Mouse (Mus musculus) hindbrain, embryonic 14.5 days (tissue): ENCODE data around the gene Sash1. TPM values are rescaled to one million over a fixed set of nuclear protein-coding genes. Genes with fewer than 3 reads are reported as not detected.
"Not testable (repeated sequence)": the region's sequence is repeated elsewhere in the genome, so short reads cannot be mapped to it uniquely, and the experiment has no call there.

Experiments
- ATAC-seq: fragments of 200-750 bp; cut with Nextera tagmentation; 2 replicates; pipeline ENCODE4 v1.8.0; 2017; ENCODE audit warnings: moderate number of reproducible peaks, mild to moderate bottlenecking, moderate TSS enrichment, moderate library complexity; ENCODE audit not compliant: low FRiP score
- DNase-seq: peaks from one replicate; pipeline ENCODE4 v3.0.0-alpha.2; 2015; ENCODE audit warnings: low spot score
- H3K27ac ChIP-seq: fragments of 300-500 bp; sonication (generic); 2 replicates; pipeline ENCODE4 v1.5.1; 2014; ENCODE audit warnings: mild to moderate bottlenecking, moderate library complexity
- H3K27me3 ChIP-seq: fragments of 300-500 bp; sonication (generic); 2 replicates; pipeline ENCODE4 v1.6.1; 2014; ENCODE audit warnings: mild to moderate bottlenecking, low read length, mixed read lengths; ENCODE audit not compliant: control insufficient read depth, insufficient read depth
- H3K36me3 ChIP-seq: fragments of 300-500 bp; sonication (generic); replicated peaks from 2 replicates; pipeline ENCODE4 v1.6.1; 2014; ENCODE audit not compliant: control insufficient read depth, insufficient read depth
- H3K4me1 ChIP-seq: fragments of 300-500 bp; sonication (generic); replicated peaks from 2 replicates; pipeline ENCODE4 v1.6.1; 2014; ENCODE audit warnings: antibody characterized with exemption, low read length, mixed read lengths; ENCODE audit not compliant: control insufficient read depth, insufficient read depth
- H3K4me2 ChIP-seq: fragments of 300-500 bp; sonication (generic); replicated peaks from 2 replicates; pipeline ENCODE4 v1.6.1; 2014; ENCODE audit warnings: mild to moderate bottlenecking, moderate library complexity
- H3K4me3 ChIP-seq: fragments of 300-500 bp; sonication (generic); replicated peaks from 2 replicates; pipeline ENCODE4 v1.5.1; 2014; ENCODE audit warnings: mild to moderate bottlenecking, low read length
- H3K9ac ChIP-seq: fragments of 300-500 bp; sonication (generic); 2 replicates; pipeline ENCODE4 v1.6.1; 2014
- H3K9me3 ChIP-seq: fragments of 300-500 bp; sonication (generic); 2 replicates; pipeline ENCODE4 v1.6.1; 2016; ENCODE audit warnings: low read length; ENCODE audit not compliant: control insufficient read depth
- WGBS: fragments of 180-500 bp; shearing (Covaris S2); extraction: QIAGEN DNeasy Blood & Tissue Kit; methylation state at CpG from one replicate; pipeline ENCODE4 v1.1.7; 2014; 5-methylcytosine and 5-hydroxymethylcytosine counted together
- polyA plus RNA-seq: library from polyadenylated mRNA; unstranded; fragments of >200 nt; fragmentation: Nextera tagmentation; extraction: Ambion mirVana; gene quantifications from 2 replicates; pipeline ENCODE4 v1.2.1, GENCODE M21; 2014

Gene Sash1
- polyA plus RNA-seq, 1 experiment from 2014 or later: 5.3 TPM

DNA sequence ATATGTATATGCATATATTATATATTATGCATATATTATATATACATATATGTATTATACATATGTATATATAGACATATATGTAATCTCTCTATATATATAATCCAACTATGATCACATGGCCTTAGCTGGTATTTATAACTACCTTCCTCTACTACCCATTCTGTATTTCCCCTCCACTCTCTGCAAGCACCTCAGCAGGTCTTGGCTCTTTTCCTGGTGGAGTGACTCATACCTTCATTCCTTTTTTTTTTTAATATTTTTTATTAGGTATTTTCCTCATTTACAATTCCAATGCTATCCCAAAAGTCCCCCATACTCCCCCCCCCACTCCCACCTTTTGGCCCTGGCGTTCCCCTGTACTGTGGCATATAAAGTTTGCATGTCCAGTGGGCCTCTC, 189.2 kb downstream of the Sash1 start:
- not testable (repeated sequence) for H3K4me1 ChIP-seq

DNA sequence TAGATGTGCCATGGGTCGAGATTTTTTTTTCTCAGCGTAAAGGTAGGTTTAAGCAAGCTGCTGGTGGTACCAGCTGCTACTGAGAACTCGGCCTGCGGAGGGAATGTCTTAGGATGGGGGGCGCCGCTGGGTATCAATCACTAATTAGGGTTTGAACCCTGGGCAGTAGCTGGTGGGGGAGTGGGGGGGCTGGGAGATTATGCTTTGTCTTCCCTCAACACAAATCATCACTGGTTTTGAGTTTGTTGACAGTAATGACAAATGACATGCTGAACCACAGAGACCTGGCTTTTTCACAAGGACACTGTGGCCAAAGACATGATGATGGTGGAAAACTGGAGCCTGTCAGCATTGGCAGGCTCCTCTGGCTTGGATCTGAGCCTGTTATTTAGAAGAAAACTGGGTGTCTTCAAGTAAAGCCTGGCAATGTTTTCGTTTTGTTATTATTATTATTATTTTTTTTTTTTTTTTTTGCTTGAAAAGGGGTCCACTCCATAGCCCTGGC, 191.8 kb downstream of the Sash1 start:
- WGBS: 92% methylated on average over 7 of the region's 7 CpGs

More for the DNA sequence above, 189.2 kb downstream of the Sash1 start:
- ATAC-seq, H3K4me3 ChIP-seq, H3K4me2 ChIP-seq, H3K27me3 ChIP-seq, DNase-seq, H3K27ac ChIP-seq, H3K9me3 ChIP-seq, H3K9ac ChIP-seq, H3K36me3 ChIP-seq: not testable (repeated sequence)
- 95% methylated on average over 1 of the region's 1 CpGs for WGBS

DNA sequence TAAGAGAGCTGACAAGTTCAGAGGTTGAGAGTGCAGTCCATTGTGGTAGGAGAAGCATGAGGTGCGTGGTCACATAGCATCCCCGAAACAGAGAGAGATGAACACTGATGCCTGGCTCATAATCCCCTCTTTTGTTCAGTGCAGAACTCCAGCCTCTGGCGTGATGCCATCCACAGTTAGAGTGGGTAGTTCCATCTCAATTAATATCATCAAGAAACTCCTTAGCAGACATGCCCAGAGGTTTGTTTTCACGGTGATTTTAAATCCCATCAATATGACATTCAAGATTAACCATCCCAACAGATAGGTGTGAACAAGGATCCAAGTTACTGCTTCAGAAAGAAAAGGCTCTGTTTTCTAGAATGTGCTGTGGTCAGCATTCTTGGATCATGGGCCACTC, 192.3 kb downstream of the Sash1 start:
- DNase-seq (no peak), ATAC-seq (no peak)
- no peak overlapping the region for H3K9ac ChIP-seq
- no peaks in the 10 kb centered on the region for H3K36me3 ChIP-seq
- no peak overlapping the region for H3K27ac ChIP-seq
- H3K4me3 ChIP-seq: no peak overlapping the region
- H3K4me1 ChIP-seq: no peaks in the 10 kb centered on the region
- 90% methylated on average over 4 of the region's 4 CpGs for WGBS
- no peaks in the 10 kb centered on the region for H3K9me3 ChIP-seq
- no peak overlapping the region for H3K4me2 ChIP-seq
- H3K27me3 ChIP-seq: no peaks in the 10 kb centered on the region

More for the DNA sequence above, 191.8 kb downstream of the Sash1 start:
- ATAC-seq (no peak), DNase-seq (no peak)
- H3K27ac ChIP-seq: no peak overlapping the region
- no peak overlapping the region for H3K9ac ChIP-seq
- H3K9me3 ChIP-seq: no peaks in the 10 kb centered on the region
- no peak overlapping the region for H3K4me3 ChIP-seq
- no peaks in the 10 kb centered on the region for H3K36me3 ChIP-seq
- H3K27me3 ChIP-seq: no peaks in the 10 kb centered on the region
- H3K4me1 ChIP-seq: no peaks in the 10 kb centered on the region
- H3K4me2 ChIP-seq: no peak overlapping the region

DNA sequence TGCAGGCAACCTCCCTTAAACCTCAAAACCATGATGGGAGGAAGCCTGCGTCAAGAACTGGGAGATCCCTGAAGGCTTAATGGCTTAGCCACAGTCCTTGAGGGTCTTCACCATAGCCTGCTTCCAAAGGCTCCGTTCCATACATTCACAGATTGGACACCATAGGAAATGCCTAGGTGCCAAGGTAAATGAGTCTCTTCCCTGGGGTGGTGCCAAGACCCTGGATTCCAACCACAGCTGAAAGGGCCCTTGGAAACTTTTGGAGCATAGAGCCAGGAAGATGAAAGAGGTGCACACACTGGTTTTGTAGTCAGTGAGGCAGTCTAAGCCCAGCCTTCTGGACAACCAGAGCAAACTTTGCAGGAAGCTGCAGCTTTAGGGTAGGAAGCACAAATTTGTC, 193.3 kb downstream of the Sash1 start:
- DNase-seq (no peak), ATAC-seq (no peak)
- Histone ChIP-seq H3K27me3 (no peaks in the 10 kb centered on the region), H3K27ac (no peak overlapping the region), H3K4me2 (no peak overlapping the region), H3K4me3 (no peak overlapping the region), H3K9me3 (no peaks in the 10 kb centered on the region), H3K36me3 (no peaks in the 10 kb centered on the region), H3K4me1 (no peaks in the 10 kb centered on the region), H3K9ac (no peak overlapping the region)
- WGBS: 96% methylated on average over 2 of the region's 2 CpGs

DNA sequence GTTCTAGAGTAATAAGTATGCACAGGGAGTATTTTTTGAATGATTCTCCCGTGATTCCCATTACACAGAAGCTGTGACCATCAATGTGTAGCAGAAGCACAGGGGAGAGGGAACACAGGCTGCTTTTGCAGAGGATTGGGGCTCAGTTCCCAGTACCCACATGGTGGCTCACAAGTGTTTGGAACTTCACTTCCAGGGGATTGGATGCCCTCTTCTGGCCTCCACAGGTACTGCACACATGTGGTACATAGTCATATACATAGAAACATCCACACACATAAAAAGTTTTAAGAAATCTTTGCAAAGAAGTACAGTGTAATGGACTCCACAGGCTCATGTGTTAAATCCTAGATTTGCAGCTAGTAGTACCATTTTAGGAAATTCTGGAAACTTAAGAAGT, 199.7 kb downstream of the Sash1 start:
- Histone ChIP-seq H3K36me3 (no peaks in the 10 kb centered on the region), H3K27ac (no peak overlapping the region), H3K9me3 (no peaks in the 10 kb centered on the region), H3K4me3 (no peak overlapping the region), H3K4me2 (no peak overlapping the region), H3K9ac (no peak overlapping the region), H3K4me1 (no peaks in the 10 kb centered on the region), H3K27me3 (no peaks in the 10 kb centered on the region)
- DNase-seq: no peak
- WGBS: 77% methylated on average over 1 of the region's 1 CpGs
- ATAC-seq: no peak

DNA sequence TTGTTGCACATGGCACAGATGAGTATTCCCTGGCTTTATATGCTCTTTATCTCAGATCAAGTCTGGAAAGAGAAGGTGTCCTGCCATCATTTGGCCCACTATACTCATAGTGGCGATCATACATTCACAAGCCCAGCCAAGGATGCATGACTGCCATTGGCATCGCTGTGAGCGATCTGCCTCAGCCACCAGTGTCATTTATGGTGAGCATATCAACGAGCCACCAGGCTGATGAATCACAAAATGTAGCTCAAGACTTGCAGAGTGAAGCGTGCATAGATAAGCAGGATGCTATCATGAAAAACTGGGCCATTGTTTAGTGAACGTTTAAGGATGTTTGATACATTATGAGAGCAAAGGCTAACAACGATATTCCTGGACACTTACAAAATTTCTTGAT, 200.6 kb downstream of the Sash1 start:
- Histone ChIP-seq H3K27me3 (no peaks in the 10 kb centered on the region), H3K9me3 (no peaks in the 10 kb centered on the region), H3K4me2 (no peak overlapping the region), H3K27ac (no peak overlapping the region), H3K4me1 (no peaks in the 10 kb centered on the region), H3K4me3 (no peak overlapping the region), H3K9ac (no peak overlapping the region), H3K36me3 (no peaks in the 10 kb centered on the region)
- WGBS: 94% methylated on average over 7 of the region's 7 CpGs
- no peak for DNase-seq
- no peak for ATAC-seq

DNA sequence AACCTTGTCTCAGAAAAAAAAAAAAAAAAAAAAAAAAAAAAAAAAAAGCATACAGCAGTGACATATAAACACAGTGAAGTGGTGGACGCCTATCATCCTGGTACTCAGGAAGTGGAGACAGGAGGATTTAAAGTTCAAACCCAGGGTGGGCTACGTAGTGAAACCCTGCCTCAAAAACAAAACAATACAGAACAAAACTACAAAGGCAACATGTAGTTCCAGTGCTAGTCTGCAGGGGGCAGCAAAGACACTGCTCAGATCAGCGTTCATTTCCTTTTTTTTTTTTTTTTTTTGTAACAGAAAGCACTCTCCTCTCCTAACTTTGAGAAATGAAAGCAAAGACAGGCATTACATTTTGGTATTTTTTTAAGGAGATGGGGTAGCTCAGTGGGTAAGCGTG, 203.0 kb downstream of the Sash1 start:
- H3K27ac ChIP-seq: no peak overlapping the region
- ATAC-seq: no peak

DNA sequence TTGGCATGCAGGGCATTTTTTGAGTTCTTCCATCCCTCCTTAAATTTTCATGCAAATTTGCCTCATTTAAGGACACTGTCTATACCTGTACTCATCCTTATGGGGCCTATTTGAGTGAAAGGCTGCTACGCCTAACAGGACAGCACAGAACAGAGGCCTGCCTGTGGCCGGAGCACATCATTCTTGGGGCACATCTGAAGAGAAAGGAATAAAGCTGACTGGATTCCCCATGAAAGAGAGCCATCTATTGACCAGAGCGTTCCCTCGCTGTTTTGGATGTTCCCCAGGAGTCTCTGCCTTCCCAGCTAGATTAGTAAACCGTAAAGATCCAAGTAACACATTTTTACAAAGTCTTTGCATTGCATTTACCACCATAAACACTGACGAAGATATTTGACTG, 203.5 kb downstream of the Sash1 start:
- no peak for DNase-seq

More for the DNA sequence above, 203.0 kb downstream of the Sash1 start:
- Histone ChIP-seq H3K27me3 (no peaks in the 10 kb centered on the region), H3K9me3 (no peaks in the 10 kb centered on the region), H3K4me1 (no peaks in the 10 kb centered on the region), H3K9ac (no peak overlapping the region), H3K36me3 (no peaks in the 10 kb centered on the region), H3K4me2 (no peak overlapping the region), H3K4me3 (no peak overlapping the region)
- WGBS: 22% methylated on average over 4 of the region's 4 CpGs
- DNase-seq: peak; percentile 79

DNA sequence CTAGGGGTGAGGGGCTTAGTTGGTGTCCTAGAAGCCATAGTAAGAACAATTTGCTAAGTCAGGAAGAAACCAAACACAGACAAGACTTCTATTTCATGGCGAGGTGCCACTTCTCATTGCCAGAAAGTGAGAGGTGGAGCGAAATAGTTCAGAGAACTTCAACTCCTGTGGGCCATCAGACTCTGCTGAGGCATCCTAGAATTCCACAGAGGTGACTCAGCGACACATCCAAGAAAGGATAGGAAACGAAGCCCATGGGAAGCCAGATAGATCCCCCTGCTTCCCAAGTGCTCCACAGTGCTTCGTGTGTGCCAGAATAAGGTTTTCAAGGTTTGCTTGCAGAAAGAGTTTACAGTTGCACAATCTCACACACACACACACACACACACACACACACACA, 209.1 kb downstream of the Sash1 start:
- Histone ChIP-seq H3K9ac (no peak overlapping the region), H3K4me2 (no peak overlapping the region), H3K27ac (no peak overlapping the region), H3K4me1 (no peaks in the 10 kb centered on the region), H3K27me3 (no peaks in the 10 kb centered on the region), H3K36me3 (no peaks in the 10 kb centered on the region), H3K9me3 (no peaks in the 10 kb centered on the region), H3K4me3 (no peak overlapping the region)
- no peak for DNase-seq
- ATAC-seq: no peak
- 87% methylated on average over 5 of the region's 5 CpGs for WGBS

More for the DNA sequence above, 203.5 kb downstream of the Sash1 start:
- Histone ChIP-seq H3K9ac (no peak overlapping the region), H3K27ac (no peak overlapping the region), H3K9me3 (no peaks in the 10 kb centered on the region), H3K4me3 (no peak overlapping the region), H3K36me3 (no peaks in the 10 kb centered on the region), H3K27me3 (no peaks in the 10 kb centered on the region), H3K4me2 (no peak overlapping the region), H3K4me1 (no peaks in the 10 kb centered on the region)
- 81% methylated on average over 6 of the region's 6 CpGs for WGBS
- no peak for ATAC-seq
